Mouse (Mus musculus): ENCODE data around the gene Filip1. TPM values are rescaled to one million over a fixed set of nuclear protein-coding genes. Genes with fewer than 3 reads are reported as not detected.

The Filip1 gene
- polyA plus RNA-seq, 1 experiment, result 0.01 TPM

GRCm38 (mm10) chr9:79847099-79847498 lies 165.6 kb downstream of the Filip1 start:
- Histone ChIP-seq H3K4me3 (ENCODE audit: insufficient read depth, poor library complexity, severe bottlenecking) (no peak overlapping the region), H3K36me3 (ENCODE audit: control insufficient read depth, insufficient read depth) (no peaks in the 10 kb centered on the region), H3K79me3 (ENCODE audit: low read depth) (no peaks in the 10 kb centered on the region), H3ac (ENCODE audit: control insufficient read depth, insufficient read length, low read depth) (no peak overlapping the region), H3K27me3 (ENCODE audit: control insufficient read depth, insufficient read depth, insufficient read length) (peaks cover 2% of the 10 kb centered on the region), H3K79me2 (ENCODE audit: control insufficient read depth, insufficient read depth) (no peaks in the 10 kb centered on the region)
- TF ChIP-seq MYOG (IDR thresholded peaks at IDR 0.05; ENCODE audit: control insufficient read depth, extremely low read depth, insufficient read length) (no peak), FOSL1 (IDR thresholded peaks at IDR 0.05; ENCODE audit: insufficient read depth, low read length, poor library complexity, severe bottlenecking) (no peak), USF1 (IDR thresholded peaks at IDR 0.05; ENCODE audit: low read depth) (no peak), CEBPB (IDR thresholded peaks at IDR 0.05; ENCODE audit: low read depth) (no peak), CTCF (IDR thresholded peaks at IDR 0.05; ENCODE audit: control insufficient read depth, insufficient read depth, insufficient read length) (no peak), MYOD1 (IDR thresholded peaks at IDR 0.05; ENCODE audit: control insufficient read depth, insufficient read length, low read depth) (no peak)

- H3K79me2 ChIP-seq (ENCODE audit: control insufficient read depth, insufficient read depth), result no peaks in the 10 kb centered on the region
- H3ac ChIP-seq (ENCODE audit: control insufficient read depth, insufficient read length, low read depth), result no peak overlapping the region
- no peaks in the 10 kb centered on the region for H3K27me3 ChIP-seq (ENCODE audit: control insufficient read depth, insufficient read depth, insufficient read length)
- no peaks in the 10 kb centered on the region for H3K36me3 ChIP-seq (ENCODE audit: control insufficient read depth, insufficient read depth)
- H3K79me3 ChIP-seq (ENCODE audit: low read depth), result no peaks in the 10 kb centered on the region
- TF ChIP-seq FOSL1 (IDR thresholded peaks at IDR 0.05; ENCODE audit: insufficient read depth, low read length, poor library complexity, severe bottlenecking) (no peak), MAX (IDR thresholded peaks at IDR 0.05) (no peak), CEBPB (IDR thresholded peaks at IDR 0.05; ENCODE audit: low read depth) (no peak), MYOD1 (IDR thresholded peaks at IDR 0.05; ENCODE audit: control insufficient read depth, insufficient read length, low read depth) (no peak), USF1 (IDR thresholded peaks at IDR 0.05; ENCODE audit: low read depth) (no peak), CTCF (IDR thresholded peaks at IDR 0.05; ENCODE audit: control insufficient read depth, insufficient read depth, insufficient read length) (no peak), MYOG (IDR thresholded peaks at IDR 0.05; ENCODE audit: control insufficient read depth, extremely low read depth, insufficient read length) (no peak)
- no peak overlapping the region for H3K4me3 ChIP-seq (ENCODE audit: insufficient read depth, poor library complexity, severe bottlenecking)
Observed at GRCm38 (mm10) chr9:79842615-79843014, 170.0 kb downstream of the Filip1 start.

GRCm38 (mm10) chr9:79842028-79842427 lies 170.6 kb downstream of the Filip1 start:
- Histone ChIP-seq H3K79me3 (ENCODE audit: low read depth) (no peaks in the 10 kb centered on the region), H3K27me3 (ENCODE audit: control insufficient read depth, insufficient read depth, insufficient read length) (no peaks in the 10 kb centered on the region), H3K4me3 (ENCODE audit: insufficient read depth, poor library complexity, severe bottlenecking) (no peak overlapping the region), H3K79me2 (ENCODE audit: control insufficient read depth, insufficient read depth) (no peaks in the 10 kb centered on the region), H3K36me3 (ENCODE audit: control insufficient read depth, insufficient read depth) (no peaks in the 10 kb centered on the region), H3ac (ENCODE audit: control insufficient read depth, insufficient read length, low read depth) (no peak overlapping the region)
- TF ChIP-seq CTCF (IDR thresholded peaks at IDR 0.05; ENCODE audit: control insufficient read depth, insufficient read depth, insufficient read length) (no peak), MYOD1 (IDR thresholded peaks at IDR 0.05; ENCODE audit: control insufficient read depth, insufficient read length, low read depth) (no peak), MAX (IDR thresholded peaks at IDR 0.05) (no peak), USF1 (IDR thresholded peaks at IDR 0.05; ENCODE audit: low read depth) (no peak), MYOG (IDR thresholded peaks at IDR 0.05; ENCODE audit: control insufficient read depth, extremely low read depth, insufficient read length) (no peak), FOSL1 (IDR thresholded peaks at IDR 0.05; ENCODE audit: insufficient read depth, low read length, poor library complexity, severe bottlenecking) (no peak), CEBPB (IDR thresholded peaks at IDR 0.05; ENCODE audit: low read depth) (no peak)

- Histone ChIP-seq H3K4me3 (ENCODE audit: insufficient read depth, poor library complexity, severe bottlenecking) (no peak overlapping the region), H3ac (ENCODE audit: control insufficient read depth, insufficient read length, low read depth) (no peak overlapping the region), H3K36me3 (ENCODE audit: control insufficient read depth, insufficient read depth) (no peaks in the 10 kb centered on the region), H3K79me3 (ENCODE audit: low read depth) (no peaks in the 10 kb centered on the region), H3K27me3 (ENCODE audit: control insufficient read depth, insufficient read depth, insufficient read length) (peaks cover 7% of the 10 kb centered on the region), H3K79me2 (ENCODE audit: control insufficient read depth, insufficient read depth) (no peaks in the 10 kb centered on the region)
- no peak for TF ChIP-seq CTCF (IDR thresholded peaks at IDR 0.05; ENCODE audit: control insufficient read depth, insufficient read depth, insufficient read length)
- no peak for TF ChIP-seq FOSL1 (IDR thresholded peaks at IDR 0.05; ENCODE audit: insufficient read depth, low read length, poor library complexity, severe bottlenecking)
- TF ChIP-seq MAX (IDR thresholded peaks at IDR 0.05), result no peak
- no peak for TF ChIP-seq CEBPB (IDR thresholded peaks at IDR 0.05; ENCODE audit: low read depth)
- no peak for TF ChIP-seq USF1 (IDR thresholded peaks at IDR 0.05; ENCODE audit: low read depth)
- TF ChIP-seq MYOD1 (IDR thresholded peaks at IDR 0.05; ENCODE audit: control insufficient read depth, insufficient read length, low read depth), result no peak
Observed at GRCm38 (mm10) chr9:79831294-79831693, 181.4 kb downstream of the Filip1 start.

GRCm38 (mm10) chr9:79830874-79831273 lies 181.8 kb downstream of the Filip1 start:
- Histone ChIP-seq H3K27me3 (ENCODE audit: control insufficient read depth, insufficient read depth, insufficient read length) (peaks cover 10% of the 10 kb centered on the region), H3K4me3 (ENCODE audit: insufficient read depth, poor library complexity, severe bottlenecking) (no peak overlapping the region), H3K79me3 (ENCODE audit: low read depth) (no peaks in the 10 kb centered on the region), H3K36me3 (ENCODE audit: control insufficient read depth, insufficient read depth) (no peaks in the 10 kb centered on the region), H3ac (ENCODE audit: control insufficient read depth, insufficient read length, low read depth) (no peak overlapping the region), H3K79me2 (ENCODE audit: control insufficient read depth, insufficient read depth) (no peaks in the 10 kb centered on the region)
- TF ChIP-seq MYOG (IDR thresholded peaks at IDR 0.05; ENCODE audit: control insufficient read depth, extremely low read depth, insufficient read length) (no peak), USF1 (IDR thresholded peaks at IDR 0.05; ENCODE audit: low read depth) (no peak), FOSL1 (IDR thresholded peaks at IDR 0.05; ENCODE audit: insufficient read depth, low read length, poor library complexity, severe bottlenecking) (no peak), CEBPB (IDR thresholded peaks at IDR 0.05; ENCODE audit: low read depth) (no peak), MYOD1 (IDR thresholded peaks at IDR 0.05; ENCODE audit: control insufficient read depth, insufficient read length, low read depth) (no peak)

All from C2C12 (cell line).